Mouse (Mus musculus): ENCODE measurements around the gene Tob2.

The Tob2 gene

DNA sequence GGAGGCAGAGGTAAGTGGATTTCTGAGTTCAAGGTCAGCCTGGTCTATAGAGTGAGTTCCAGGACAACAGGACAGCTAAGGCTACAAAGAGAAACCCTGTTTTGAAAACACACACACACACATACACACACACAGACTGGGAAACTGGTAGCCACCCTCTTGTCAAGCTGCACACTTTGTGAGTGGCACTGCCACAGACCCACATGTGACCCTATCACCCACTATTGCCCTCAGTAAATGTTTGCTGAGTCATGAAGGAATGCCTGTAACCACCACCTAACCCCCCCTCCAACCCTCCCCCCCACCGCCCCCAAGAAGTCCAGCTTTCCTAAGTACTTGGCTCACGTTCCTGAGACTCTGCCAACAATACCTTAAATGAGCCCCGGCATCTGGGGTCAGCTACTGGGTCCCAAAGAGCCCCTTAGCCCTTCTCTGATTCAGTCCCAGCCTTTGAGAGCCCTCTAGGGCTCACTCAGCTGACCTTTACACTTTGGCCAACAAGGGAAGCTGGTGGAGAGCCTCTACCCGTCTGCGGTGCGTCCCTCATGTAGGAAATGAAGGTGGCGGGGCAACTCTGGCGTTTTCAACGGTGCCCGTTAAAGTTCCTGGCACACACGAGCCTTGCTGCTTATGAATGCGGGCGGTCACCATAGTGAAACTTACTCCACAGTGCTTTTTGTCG is 19.9 kb downstream of the Tob2 start:
- no peak for DNase-seq (ENCODE audit: low spot score in 2 of 2)

DNA sequence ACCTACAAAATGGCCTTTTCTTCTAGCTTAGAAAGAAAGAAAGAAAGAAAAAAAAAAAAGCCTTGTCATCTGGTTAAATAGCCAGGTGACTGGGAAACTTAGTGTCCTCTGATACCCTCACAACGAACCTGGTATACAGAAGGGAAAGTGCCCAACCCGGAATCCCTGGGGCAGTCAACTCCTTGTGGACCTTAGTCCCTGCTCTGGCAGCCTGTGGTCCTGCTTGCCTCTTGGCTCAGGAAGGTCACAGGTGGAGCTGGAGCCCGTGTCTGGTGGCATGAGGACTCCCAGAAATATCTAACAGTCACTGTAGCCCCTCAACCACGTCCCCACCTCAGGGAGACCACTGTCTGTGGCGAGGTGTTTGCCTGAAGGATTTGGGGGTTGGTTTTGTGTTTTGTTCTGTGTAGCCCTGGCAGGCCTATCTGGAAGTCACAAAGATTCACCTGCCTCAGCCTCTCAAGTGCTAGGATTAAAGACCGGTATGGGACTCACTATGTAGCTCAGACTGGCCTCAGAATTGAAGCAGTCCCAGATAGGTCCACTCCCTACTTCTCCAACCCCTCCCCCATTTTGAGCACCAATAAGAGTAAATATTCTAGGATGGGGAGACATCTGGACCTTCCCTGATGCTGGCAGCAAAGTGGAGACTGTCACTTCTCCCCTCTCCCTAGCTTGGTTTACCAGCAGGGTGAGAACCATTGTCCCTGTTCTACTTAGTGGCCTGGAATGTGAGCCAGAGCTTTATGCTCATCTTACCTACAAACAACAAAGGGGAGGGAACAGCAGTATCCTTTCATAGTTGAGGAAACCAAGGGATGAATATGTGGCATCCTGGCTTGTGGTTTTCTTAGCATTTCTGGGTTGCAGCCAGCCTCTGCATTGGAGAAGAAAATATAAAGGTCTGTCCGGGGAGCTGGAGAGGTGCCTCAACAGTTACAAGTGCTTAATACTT is 21.4 kb downstream of the Tob2 start:
- no peak for DNase-seq (ENCODE audit: low spot score in 2 of 2)

DNA sequence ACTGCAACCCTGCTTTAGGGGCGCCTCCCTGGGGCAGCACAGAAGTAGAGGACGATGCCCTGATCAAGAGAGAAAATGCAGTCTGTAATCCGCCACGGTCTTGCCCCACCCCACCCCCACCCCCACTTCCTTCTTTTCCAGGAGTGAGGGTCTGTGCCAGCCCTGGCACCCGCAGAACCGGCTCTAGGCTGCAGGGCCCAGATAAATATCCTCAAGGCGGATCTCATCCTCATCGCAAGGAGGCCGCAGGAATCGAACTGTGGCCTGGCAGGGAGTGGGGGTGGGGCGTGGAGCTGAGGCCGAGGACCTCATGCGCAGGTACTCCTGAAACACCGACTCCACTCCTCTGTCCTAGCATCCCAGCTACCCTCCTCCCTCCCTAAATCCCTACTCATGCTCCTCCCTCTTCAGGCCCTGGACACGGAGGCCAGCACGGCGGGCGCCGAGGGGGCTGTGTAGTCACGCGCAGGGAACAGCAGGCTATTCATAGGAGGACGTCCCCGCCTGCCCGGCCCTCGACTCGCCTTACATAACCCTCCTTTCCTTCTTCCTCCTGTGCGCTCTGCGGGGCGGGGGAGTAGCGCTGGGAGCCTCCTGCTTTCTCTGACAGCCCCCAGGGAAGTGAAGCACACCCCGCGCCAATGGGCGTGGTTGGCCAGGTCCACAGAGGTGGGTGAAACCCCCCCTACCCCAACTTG is 22.3 kb downstream of the Tob2 start:
- peak in 1 of 2 experiments; percentile 47 for DNase-seq (ENCODE audit: low spot score in 2 of 2)

DNA sequence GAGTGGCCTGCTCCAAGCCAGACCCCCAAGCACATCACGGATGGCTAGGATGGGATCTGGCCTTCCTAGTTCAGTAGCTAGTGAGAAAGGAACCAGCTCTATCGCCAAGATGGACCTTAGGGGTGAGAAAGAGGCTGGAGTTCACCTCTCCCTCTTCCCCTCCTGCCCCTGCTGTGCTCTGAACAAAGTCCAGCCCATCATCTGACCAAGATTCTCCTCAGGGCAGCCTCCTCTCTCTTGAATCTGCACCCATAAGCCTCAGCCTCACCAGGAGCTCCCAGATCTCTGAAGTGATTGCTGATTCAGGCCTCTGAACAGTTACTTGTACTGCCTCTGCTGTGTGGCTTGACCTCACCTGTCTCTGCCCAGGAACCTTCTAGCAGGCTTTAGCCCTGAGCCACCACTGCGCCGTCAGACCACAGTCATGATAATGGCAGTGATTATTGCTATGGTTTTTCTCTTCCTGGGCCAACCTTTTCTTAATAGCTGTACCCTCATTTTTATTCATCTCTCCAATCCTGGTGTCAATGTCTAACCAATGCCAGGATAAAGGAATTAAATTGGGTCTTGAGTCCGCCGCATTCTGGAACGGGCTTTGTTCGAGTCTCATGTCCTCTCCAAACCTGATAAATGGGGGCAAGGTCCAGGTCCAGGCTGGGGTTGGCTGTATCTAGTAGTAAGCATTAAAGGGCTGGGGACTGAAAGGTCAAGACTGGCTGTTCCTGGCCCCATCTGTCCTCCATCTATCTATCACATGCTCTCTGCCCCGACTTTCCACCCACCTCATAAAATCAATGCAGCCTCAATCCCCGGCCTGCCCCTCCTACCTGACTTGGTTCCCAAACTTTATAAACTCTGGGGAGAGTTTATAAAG is 23.4 kb downstream of the Tob2 start:
- DNase-seq (ENCODE audit: low spot score in 2 of 2) = no peak

DNA sequence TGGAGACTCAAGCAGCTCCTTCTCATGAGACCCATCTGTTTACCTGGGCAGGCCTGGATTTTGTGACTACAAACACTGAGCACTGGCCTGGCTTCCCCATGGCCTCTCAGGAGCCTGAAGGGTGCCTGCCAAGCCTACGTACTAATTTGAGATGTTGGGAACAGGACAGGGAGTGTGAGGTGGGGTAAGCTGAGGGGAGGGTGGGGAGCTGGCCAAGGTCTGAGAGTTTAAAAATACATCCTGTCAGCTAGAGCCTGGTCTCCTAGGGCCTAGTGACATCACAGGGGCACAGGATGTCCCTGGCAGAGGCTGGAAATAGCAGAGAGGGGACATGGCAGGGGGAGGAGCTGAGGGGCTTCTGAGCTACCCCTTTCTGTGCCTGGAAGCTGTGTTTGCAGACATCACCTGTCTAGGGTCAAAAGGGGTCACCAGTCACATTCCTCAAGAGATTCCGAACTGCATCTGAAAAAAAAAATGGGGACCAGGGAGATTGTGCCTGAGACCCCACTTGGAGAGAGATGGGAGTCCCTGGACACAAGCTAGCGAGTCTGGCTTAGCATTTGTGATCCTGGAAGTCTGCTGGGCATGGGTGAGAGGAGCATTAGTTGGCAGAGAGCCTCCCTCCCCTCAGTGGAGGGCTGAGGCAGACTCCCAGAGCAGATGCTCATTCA is 24.3 kb downstream of the Tob2 start:
- DNase-seq (ENCODE audit: low spot score in 2 of 2) = no peak

DNA sequence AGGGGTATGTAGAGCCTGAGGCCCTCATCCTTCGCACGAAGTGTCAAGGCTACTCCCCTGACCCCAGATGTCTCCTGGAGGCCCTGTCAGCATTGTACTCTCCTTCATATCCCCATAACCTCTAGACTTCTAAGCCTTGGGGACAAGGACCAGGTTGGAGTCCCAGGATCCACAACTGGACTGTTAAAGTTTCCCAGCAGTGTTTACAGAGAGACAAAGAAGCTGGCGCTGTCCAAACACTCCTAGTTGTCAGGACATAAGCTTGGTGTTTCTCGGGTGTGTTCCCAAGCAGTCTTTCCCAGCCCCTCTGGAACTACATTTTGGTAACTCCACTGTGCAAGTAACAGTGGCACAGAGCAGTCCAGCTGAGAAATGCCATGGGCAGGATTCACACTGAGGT is 25.1 kb downstream of the Tob2 start:
- DNase-seq (ENCODE audit: low spot score in 2 of 2) = no peak

DNA sequence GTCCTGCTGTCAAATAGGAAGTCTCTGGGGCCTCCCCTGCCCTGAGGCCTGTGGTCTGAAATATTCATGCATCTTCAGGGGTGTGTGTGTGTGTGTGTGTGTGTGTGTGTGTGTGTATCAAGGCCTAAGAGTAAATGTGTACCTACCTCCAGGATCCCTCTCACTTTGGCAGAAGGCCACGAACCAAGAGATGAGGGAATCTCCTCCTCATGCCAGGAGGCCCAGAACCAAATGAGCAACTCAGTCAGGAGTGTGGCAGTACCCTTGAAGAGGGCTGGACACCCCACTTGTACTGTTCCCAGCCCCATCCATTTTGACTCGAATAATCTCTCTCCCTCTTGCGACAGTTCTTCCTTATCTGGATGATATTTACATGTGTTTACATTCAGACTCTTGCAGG is 26.4 kb downstream of the Tob2 start:
- no peak for DNase-seq (ENCODE audit: low spot score in 2 of 2)

DNA sequence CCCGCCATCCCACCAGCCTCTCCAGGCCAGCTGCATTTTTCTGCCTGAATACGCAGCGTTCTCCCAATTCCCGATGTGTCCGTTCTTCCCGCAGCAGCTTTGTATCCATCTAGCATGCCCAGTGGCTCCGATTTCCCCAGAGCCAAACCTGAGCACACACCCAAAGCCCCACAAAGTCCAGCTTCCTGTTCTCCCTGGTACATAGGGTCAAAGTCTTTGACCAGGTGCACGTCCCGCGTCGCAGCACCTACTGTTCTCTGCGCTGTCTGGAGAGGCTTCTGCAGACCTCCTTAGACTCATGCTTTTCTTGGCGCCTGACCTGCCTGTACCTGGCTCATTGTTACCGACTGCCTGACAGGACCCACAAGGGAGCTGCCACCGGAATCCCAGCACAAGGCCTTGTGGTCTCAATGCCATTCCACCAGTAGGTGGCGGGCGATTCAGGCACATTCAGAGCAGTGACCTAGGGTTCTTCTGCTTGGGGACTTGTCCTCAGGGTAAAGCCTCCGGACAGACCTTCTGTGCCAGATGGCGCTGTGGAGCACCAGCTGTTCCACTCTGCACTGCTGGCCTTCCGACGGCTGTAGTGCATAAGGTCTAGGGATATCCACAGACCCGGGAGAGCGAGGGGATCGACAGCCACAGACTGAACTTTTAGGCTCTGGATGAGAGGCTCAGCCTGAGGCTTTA is 27.3 kb downstream of the Tob2 start:
- peak; percentile 77 to 93 for DNase-seq (ENCODE audit: low spot score in 2 of 2)

DNA sequence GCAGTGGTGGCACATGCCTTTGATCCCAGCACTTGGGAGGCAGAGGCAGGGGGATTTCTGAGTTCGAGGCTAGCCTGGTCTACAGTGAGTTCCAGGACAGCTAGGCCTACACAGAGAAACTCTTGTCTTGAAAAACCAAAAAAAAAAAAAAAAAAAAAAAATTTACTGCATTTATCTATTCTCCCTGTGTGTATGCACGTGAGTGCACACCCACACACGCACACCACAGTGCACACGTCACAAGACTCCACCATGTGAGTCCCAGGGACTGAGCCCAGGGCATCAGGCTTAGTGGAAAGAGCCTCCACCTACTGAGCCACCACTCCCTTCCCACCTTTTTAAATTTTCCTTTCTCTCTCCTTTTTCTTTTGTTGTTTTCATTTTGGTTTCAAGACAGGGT is 28.1 kb downstream of the Tob2 start:
- no peak for DNase-seq (ENCODE audit: low spot score in 2 of 2)

DNA sequence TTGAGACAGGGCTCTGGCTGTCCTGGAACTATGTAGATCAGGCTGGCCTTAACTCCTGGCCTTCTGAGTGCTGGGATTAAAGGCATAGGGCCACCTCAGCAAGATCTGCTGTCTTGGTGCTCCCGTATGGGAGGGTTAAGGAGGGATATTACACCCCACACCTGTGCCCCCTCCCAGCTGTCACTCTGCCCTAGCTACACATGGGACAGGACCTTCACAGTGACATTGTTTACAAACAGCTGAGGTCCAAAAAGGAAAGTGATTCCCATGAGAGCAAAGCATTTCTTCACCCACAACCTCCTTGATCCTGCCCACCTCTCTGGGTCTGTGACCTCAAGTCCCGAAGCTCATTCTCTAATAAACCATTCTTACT is 29.4 kb downstream of the Tob2 start:
- DNase-seq (ENCODE audit: low spot score in 2 of 2) = no peak

DNA sequence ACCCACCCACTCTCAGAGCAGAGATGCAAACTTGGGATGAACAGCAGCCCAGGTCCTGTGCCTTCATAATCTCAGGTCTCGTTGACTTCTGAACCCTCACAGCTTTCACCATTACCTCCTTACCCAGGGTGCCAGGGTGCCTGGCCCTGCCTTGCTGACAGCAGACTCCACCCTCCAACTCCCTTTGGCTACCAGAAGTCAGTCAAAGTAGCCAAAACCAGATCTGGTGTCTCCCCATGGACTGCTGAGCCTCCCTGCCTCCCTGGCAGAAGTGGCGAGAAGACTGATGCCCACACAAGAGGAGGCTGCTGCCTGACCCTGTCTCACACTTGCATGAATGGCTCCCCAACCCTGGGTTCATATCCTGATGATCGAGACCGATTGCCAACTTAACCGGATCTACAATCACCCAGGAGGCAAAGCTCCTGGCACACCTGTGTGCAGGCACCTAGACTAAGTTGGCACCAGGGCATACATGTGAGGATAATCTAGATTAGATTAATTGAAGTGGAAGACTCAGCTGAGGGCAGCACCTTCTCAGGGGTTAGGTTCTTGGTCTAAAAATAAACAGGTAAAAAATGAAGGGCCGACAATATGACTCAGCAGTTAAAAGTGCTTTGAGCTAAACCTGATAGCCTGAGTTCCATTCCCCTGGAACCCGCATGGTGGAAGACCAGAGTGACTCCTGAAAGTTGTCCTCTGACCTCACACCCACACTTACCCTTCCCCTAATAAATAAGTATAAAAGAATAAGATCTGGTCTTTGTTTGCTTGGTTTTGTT is 30.0 kb downstream of the Tob2 start:
- DNase-seq (ENCODE audit: low spot score in 2 of 2) = no peak

DNA sequence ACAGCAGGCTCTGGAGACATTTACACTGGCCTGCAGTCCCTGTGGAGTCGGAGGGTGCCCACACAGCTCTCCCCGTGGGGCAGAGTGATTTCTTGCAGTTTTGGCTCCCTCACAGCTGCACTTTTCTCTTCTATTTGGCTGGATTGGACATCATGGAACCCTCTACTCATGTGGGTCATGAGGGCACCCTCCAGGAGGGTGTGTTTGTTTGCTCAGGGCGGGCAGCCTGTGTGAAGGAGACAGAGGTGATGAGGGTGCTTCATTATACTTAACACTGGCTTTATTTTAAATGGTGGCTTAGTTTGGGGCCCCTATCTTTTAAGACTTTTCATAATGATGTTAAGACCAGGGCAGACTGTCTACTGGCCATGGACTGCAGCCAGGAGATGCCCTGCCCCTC is 33.8 kb downstream of the Tob2 start:
- no peak for DNase-seq (ENCODE audit: low spot score in 2 of 2)

DNA sequence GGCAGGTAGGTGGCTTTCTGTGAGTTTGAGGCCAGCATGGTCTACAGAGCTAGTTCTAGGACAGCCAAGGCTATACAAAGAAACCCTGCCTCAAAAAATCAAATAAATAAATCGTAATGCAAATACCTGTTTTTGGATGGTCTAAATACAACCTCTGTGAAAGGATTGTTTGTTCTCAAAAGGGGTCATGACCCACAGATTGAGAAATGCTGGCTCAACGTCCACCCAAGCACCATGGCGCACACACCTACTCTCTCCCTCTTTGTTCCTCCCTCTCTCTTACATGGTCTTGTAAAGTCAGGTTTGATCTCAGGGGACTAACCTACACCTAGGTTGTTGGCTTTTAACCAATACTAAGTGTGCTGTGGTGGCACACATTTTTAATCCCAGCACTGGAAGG is 36.0 kb downstream of the Tob2 start:
- DNase-seq (ENCODE audit: low spot score in 2 of 2) = no peak

DNA sequence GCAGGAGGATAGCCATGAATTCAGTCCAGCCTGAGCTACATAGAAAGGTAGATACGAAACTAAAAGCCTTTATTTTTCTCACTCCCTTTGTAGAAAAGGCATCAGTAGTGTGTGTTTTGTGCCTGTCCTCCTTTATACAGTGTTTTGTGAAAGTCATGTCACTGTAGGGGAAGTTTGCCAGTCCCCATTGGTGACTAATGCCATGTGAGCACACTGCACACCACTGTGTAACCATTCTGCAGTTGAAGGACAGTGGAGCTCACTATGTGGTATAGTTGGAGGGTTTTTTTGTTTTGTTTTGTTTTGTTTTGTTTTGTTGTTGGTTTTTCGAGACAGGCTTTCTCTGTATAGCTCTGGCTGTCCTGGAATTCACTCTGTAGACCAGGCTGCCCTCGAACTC is 40.2 kb downstream of the Tob2 start:
- no peak for DNase-seq (ENCODE audit: low spot score in 2 of 2)

DNA sequence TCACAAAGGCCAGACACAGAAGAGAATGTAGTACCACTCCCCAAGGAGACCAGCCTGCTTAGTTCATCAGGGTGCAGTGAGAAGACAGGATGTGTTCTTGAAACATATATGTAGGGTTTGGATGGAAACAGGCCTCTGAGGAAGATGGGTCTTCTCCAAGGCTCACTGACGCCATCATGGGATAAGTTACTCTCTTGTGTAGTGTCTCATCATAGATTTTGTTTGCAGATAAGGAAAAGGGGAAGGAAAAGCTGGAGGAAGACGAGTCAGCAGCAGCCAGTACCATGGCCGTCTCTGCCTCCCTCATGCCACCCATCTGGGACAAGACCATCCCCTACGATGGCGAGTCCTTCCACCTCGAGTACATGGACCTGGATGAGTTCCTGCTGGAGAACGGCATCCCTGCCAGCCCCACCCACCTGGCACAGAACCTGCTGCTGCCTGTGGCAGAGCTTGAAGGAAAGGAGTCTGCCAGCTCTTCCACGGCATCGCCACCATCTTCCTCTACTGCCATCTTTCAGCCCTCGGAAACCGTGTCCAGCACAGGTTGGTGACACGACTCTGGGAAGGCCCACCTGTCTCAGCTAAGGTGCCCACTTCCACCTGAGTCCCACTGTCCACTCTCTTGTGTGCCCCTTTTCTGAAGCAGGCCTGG is 43.8 kb downstream of the Tob2 start:
- DNase-seq (ENCODE audit: low spot score in 2 of 2) = no peak

DNA sequence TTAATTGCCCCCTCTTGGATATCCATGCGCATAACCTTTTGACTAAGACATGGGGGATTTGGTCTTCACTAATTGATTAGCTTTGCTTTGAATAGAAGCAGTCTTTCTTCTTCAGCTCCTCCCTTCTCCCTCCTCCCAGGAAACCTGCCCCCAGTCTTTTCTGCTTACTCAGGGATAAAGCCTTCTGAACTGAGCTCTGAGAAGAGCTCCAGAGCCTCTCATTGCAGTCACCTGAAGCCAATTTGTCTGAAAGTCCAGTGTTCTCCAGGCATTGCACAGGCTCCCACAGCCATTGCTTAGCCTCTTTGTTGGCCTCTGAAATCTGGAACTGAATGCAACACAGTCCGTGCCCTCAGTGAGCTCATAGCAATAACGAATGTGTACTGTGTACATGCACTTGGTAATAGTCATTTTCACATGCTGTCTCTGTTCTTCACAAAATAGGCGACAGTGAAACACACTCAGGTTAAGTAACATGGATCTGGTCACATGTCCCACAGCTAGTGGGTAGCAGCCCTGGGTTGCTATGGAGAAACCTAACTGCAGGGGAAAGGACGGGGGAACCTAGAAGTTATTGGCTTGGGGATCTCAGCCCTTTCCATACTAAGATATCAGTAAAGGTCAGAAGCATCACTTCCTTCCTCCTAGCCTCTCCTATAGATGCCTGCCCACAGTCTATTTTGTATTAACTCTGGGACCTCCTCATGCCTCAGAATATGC is 44.5 kb downstream of the Tob2 start:
- no peak for DNase-seq (ENCODE audit: low spot score in 2 of 2)

DNA sequence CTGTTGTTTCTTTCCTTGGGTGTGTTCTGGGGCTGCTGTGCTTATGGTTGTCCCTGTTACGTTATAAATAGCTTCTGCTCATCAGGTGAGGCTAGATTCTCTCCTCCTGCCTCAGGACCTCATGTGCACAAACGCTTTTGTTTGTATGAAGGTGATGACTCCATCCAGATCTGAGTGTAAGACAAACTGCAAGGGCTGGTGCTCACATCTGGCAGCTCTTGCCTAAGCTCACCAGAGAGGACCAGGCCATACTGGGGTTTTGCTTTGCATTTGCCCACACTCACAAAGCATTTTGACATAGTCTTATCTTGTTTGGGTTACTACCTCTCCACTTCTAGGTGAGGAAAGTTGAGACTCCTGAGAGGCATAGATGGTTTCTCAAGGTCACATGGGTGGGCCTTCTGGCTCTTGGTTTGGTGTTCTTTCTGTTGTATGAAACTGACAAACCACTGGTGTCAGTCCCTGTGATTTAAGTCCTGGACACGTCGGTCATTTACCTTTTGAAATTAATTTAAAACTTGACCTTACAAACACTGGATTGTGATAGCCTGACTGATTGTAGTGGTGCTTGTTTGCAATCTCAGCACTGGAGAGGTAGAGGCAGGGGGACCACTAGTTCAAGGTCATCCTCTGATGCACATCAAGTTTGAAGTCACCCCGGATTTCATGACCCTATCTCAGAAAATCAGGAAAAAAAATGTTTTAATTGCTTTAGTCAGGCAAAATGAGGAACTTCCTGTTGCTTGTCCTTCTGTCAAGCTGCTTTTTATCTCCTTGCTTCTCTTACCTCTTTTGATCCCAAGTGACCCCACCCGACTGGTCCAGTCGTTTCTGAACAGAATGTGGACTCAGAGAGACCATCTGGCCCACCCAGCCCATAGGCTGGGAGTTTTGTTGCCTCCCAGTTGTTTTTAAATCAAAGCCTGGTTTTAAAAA is 45.6 kb downstream of the Tob2 start:
- DNase-seq (ENCODE audit: low spot score in 2 of 2) = no peak
